Mouse (Mus musculus) lung, adult 18-20 months (tissue): ENCODE measurements around the gene Ttc41.

Source experiments
- DNase-seq, 2 experiments: peaks; one replicate each; pipeline ENCODE4 v3.0.0; 2022; ENCODE audit warnings: mixed read lengths in 2 of 2

The Ttc41 gene

GRCm38 (mm10) chr10:86784126-86784675, 78.6 kb downstream of the Ttc41 start:
- no peak for DNase-seq

GRCm38 (mm10) chr10:86785396-86785795, 79.8 kb downstream of the Ttc41 start:
- no peak for DNase-seq

GRCm38 (mm10) chr10:86786083-86786482, 80.5 kb downstream of the Ttc41 start:
- no peak for DNase-seq

- DNase-seq = no peak
Measured at GRCm38 (mm10) chr10:86788193-86788592, 82.6 kb downstream of the Ttc41 start.

- DNase-seq = no peak
Measured at GRCm38 (mm10) chr10:86789146-86789672, 83.6 kb downstream of the Ttc41 start.

- no peak for DNase-seq
Measured at GRCm38 (mm10) chr10:86791507-86792184, 86.0 kb downstream of the Ttc41 start.

GRCm38 (mm10) chr10:86793509-86793951, 87.9 kb downstream of the Ttc41 start:
- DNase-seq = peak; percentile 39 to 53

GRCm38 (mm10) chr10:86794196-86794595, 88.6 kb downstream of the Ttc41 start:
- no peak for DNase-seq

- DNase-seq = no peak
Measured at GRCm38 (mm10) chr10:86794794-86795535, 89.4 kb downstream of the Ttc41 start.

GRCm38 (mm10) chr10:86796073-86796741, 90.6 kb downstream of the Ttc41 start:
- no peak for DNase-seq

- DNase-seq = no peak
Measured at GRCm38 (mm10) chr10:86807362-86807761, 101.8 kb downstream of the Ttc41 start.

- DNase-seq = no peak
Measured at GRCm38 (mm10) chr10:86808013-86808758, 102.6 kb downstream of the Ttc41 start.

GRCm38 (mm10) chr10:86810000-86810399, 104.4 kb downstream of the Ttc41 start:
- DNase-seq = no peak

GRCm38 (mm10) chr10:86810612-86811011, 105.0 kb downstream of the Ttc41 start:
- DNase-seq = no peak

GRCm38 (mm10) chr10:86814292-86815131, 108.9 kb downstream of the Ttc41 start:
- peak in 1 of 2 experiments; percentile 52 for DNase-seq

- no peak for DNase-seq
Measured at GRCm38 (mm10) chr10:86815133-86815532, 109.5 kb downstream of the Ttc41 start.

- peak in 1 of 2 experiments; percentile 38 for DNase-seq
Measured at GRCm38 (mm10) chr10:86819649-86820165, 114.1 kb downstream of the Ttc41 start.

GRCm38 (mm10) chr10:86821014-86821413, 115.4 kb downstream of the Ttc41 start:
- DNase-seq = no peak

- DNase-seq = no peak
Measured at GRCm38 (mm10) chr10:86824093-86824492, 118.5 kb downstream of the Ttc41 start.

- DNase-seq = no peak
Measured at GRCm38 (mm10) chr10:86824871-86825270, 119.3 kb downstream of the Ttc41 start.
